Mouse (Mus musculus) B cell, adult 62 days (primary cell): ENCODE measurements around the gene Pin1. TPM values are rescaled to one million over a fixed set of nuclear protein-coding genes. Genes with fewer than 3 reads are reported as not detected.

Experiments used
- total RNA-seq: library from RNA; stranded (reverse); gene quantifications from 4 replicates; pipeline ENCODE4 v1.2.4, GENCODE M21; 2023

Pin1 gene
- 15.6 to 17.9 TPM (median 17.0 TPM) in 4 replicates for total RNA-seq

DNA sequence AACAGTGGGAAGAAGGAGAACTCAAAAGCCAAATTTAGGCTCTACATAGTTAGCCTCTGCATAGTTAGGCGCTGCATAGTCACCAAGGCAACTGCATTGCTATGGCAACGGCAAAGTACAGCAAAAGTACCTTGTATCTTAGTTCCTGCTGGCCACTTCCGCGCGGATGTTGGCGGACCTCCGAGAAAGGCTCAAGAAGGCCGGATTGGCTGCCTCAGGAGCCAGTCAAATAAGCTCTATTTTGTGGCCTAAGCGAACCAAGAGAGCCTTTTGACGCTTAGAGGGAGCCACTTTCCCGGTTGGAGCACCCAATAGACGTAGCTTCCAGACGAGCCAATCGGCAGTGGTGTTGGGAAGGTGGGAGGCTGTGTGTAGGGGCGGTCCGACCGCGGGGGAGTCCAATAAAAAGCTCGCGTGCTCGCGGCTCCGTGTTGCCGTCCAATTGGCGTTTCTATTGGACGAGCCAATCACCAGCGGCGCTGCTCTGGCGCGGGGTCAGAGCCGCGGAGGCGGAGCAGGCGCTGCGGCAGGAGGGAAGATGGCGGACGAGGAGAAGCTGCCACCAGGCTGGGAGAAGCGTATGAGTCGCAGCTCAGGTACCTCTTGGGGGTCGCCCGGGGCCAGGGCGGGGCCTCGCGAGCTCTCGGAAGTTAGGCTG lies at the start of gene Pin1:
Pin1 (plus strand) TSS at position 494 of the 658 bp plus-strand sequence.

GRCm38 (mm10) chr9:20642101-20642895 lies 9.6 kb upstream of the Pin1 start, which contains the start of gene Ubl5:
Ubl5 (plus strand) TSS chr9:20642878.

DNA sequence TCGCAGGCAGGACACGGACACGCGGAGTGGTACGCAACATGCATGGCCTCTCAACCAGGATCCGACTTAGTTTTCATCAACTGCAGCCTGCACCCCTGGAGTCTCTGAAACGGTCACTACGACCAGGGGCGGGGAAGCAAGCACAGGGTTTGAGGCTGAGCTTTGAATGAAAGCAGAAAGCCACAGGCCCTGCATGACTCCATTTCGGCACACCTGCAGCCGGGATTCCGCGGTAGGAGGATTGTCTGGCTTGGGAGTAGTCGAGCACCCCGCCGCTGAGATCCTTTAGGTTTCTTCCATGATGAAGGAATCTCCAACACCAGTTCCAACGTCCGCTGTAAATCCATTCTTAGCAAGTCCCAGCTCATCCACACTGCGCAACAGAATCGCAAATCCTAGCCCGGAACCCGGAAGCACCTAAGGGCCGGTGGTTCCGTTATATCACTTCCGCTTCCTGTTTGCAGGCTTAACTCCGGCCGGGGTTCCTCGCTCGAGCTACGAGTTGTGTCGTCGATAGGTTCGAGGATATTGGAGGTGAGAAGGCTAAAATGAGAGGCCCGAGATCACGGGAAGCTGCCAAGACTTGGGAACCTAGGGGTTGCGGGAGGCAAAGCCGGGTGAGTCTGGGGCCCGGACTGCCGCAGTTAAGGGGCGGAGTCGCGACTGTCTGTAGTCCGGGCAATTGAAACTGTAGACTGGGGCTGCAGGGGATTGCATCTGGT lies 7.4 kb upstream of the Pin1 start, which contains the start of gene Fbxl12:
Fbxl12 (minus strand) TSS at position 408 of the 722 bp plus-strand sequence.

Other genes starting within 250 kb of the Pin1 start
- 38.5 to 46.5 TPM (median 44.3 TPM) in 4 replicates for gene Zfp26, start 191.9 kb upstream of the Pin1 start, total RNA-seq
- gene Zfp426, start 159.3 kb upstream of the Pin1 start, total RNA-seq = 16.1 to 20.3 TPM (median 17.9 TPM) in 4 replicates
- gene Zfp266, start 130.7 kb upstream of the Pin1 start, total RNA-seq = 29.1 to 32.0 TPM (median 30.4 TPM) in 4 replicates
- 5.8 to 12.1 TPM (median 9.4 TPM) in 4 replicates for gene Zfp846, start 70.8 kb upstream of the Pin1 start, total RNA-seq
- 353 to 420 TPM (median 370 TPM) in 4 replicates for gene Ubl5, start 9.2 kb upstream of the Pin1 start, total RNA-seq
- gene Fbxl12, start 7.3 kb upstream of the Pin1 start, total RNA-seq = 73.5 to 85.4 TPM (median 77.5 TPM) in 4 replicates
- not detected in 4 replicates for gene Olfm2, start 94.3 kb downstream of the Pin1 start, total RNA-seq
- gene Col5a3, start 163.0 kb downstream of the Pin1 start, total RNA-seq = 0.75 to 2.1 TPM (median 1.3 TPM) in 4 replicates
- not detected in 4 replicates for gene Rdh8, start 166.4 kb downstream of the Pin1 start, total RNA-seq
- gene A230050P20Rik, start 216.5 kb downstream of the Pin1 start, total RNA-seq = 45.8 to 56.2 TPM (median 51.6 TPM) in 4 replicates
- gene Angptl6, start 227.6 kb downstream of the Pin1 start, total RNA-seq = 0.49 to 2.0 TPM (median 1.0 TPM) in 4 replicates
- 114 to 135 TPM (median 121 TPM) in 4 replicates for gene Ppan, start 236.1 kb downstream of the Pin1 start, total RNA-seq
- 165 to 183 TPM (median 181 TPM) in 4 replicates for gene Eif3g, start 246.5 kb downstream of the Pin1 start, total RNA-seq